Mouse (Mus musculus) MEL (cell line): ENCODE results near the gene Gm5475. TPM values are rescaled to one million over a fixed set of nuclear protein-coding genes. Genes with fewer than 3 reads are reported as not detected.
"Not testable (repeated sequence)": the region's sequence is repeated elsewhere in the genome, so short reads cannot be mapped to it uniquely, and the experiment has no call there.

Experiments
- DNase-seq: peaks from one replicate; pipeline ENCODE4 v3.0.0; 2011; ENCODE audit warnings: low read depth, low spot score
- H3K27ac ChIP-seq: 2 replicates; pipeline ENCODE4 v1.5.1; 2012; ENCODE audit warnings: low read depth, mild to moderate bottlenecking, control low read depth, low read length, moderate library complexity; ENCODE audit not compliant: control insufficient read depth
- H3K27me3 ChIP-seq, 2 experiments: fragments of 150-350 bp in 1 of 2; sonication (generic) in 1 of 2; 2 replicates each; pipeline ENCODE4 v1.6.1; 2012; ENCODE audit warnings: low read length in 2 of 2, mild to moderate bottlenecking in 2 of 2, improper control_type of control experiment in 1 of 2, moderate library complexity in 1 of 2; ENCODE audit not compliant: insufficient read depth in 2 of 2, control insufficient read depth in 1 of 2
- H3K36me3 ChIP-seq, 2 experiments: 2 replicates each; pipeline ENCODE4 v1.6.1; 2012 to 2014; ENCODE audit warnings: low read length in 2 of 2, improper control_type of control experiment in 1 of 2, inconsistent platforms in 1 of 2, mild to moderate bottlenecking in 1 of 2; ENCODE audit not compliant: insufficient read depth in 2 of 2, control insufficient read depth in 1 of 2
- H3K4me1 ChIP-seq, 2 experiments: fragments of 150-350 bp in 1 of 2; sonication (generic) in 1 of 2; 2 replicates each; pipeline ENCODE4 v1.6.1; 2012; ENCODE audit warnings: low read length in 2 of 2, improper control_type of control experiment in 1 of 2, mild to moderate bottlenecking in 1 of 2; ENCODE audit not compliant: insufficient read depth in 2 of 2, control insufficient read depth in 1 of 2
- H3K4me3 ChIP-seq, 2 experiments: fragments of 150-350 bp in 1 of 2; sonication (generic) in 1 of 2; 2 replicates each; pipeline ENCODE4 v1.5.1; 2012; ENCODE audit warnings: low read depth in 2 of 2, low read length in 2 of 2, mild to moderate bottlenecking in 2 of 2, moderate library complexity in 2 of 2, control low read depth in 1 of 2, improper control_type of control experiment in 1 of 2; ENCODE audit not compliant: control insufficient read depth in 1 of 2, insufficient read depth in 1 of 2
- H3K79me2 ChIP-seq: 2 replicates; pipeline ENCODE4 v1.6.1; 2012; ENCODE audit warnings: mild to moderate bottlenecking, low read length, moderate library complexity; ENCODE audit not compliant: control insufficient read depth, poor library complexity, insufficient read depth
- H3K9ac ChIP-seq: 2 replicates; pipeline ENCODE4 v1.6.1; 2012; ENCODE audit warnings: low read depth, mild to moderate bottlenecking, control low read depth, low read length, moderate library complexity; ENCODE audit not compliant: control insufficient read depth, poor library complexity, severe bottlenecking
- H3K9me3 ChIP-seq: fragments of 150-350 bp; sonication (generic); replicated peaks from 2 replicates; pipeline ENCODE4 v1.6.1; 2012; ENCODE audit warnings: mild to moderate bottlenecking, low read length, improper control_type of control experiment, moderate library complexity; ENCODE audit not compliant: insufficient read depth
- BHLHE40 ChIP-seq: IDR thresholded peaks from 2 replicates; pipeline ENCODE4 v1.6.1; 2012; ENCODE audit warnings: low read depth, mild to moderate bottlenecking, inconsistent platforms, low read length, improper control_type of control experiment, borderline replicate concordance
- CTCF ChIP-seq, 3 experiments: IDR thresholded peaks in 2 of 3; conservative IDR thresholded peaks in 1 of 3; 2 replicates each; pipeline ENCODE4 v1.5.1; 2011 to 2012; ENCODE audit warnings: low read length in 3 of 3, low read depth in 2 of 3, mild to moderate bottlenecking in 2 of 3, improper control_type of control experiment in 1 of 3, inconsistent platforms in 1 of 3, mixed read lengths in 1 of 3, moderate library complexity in 1 of 3; ENCODE audit not compliant: control insufficient read depth in 1 of 3, insufficient read depth in 1 of 3, poor library complexity in 1 of 3, severe bottlenecking in 1 of 3
- EP300 ChIP-seq, 2 experiments: IDR thresholded peaks; 2 replicates each; pipeline ENCODE4 v1.6.1; 2011; ENCODE audit warnings: improper control_type of control experiment in 2 of 2, low read length in 2 of 2, low read depth in 1 of 2, mild to moderate bottlenecking in 1 of 2
- GATA1 ChIP-seq: IDR thresholded peaks from 2 replicates; pipeline ENCODE4 v1.6.1; 2011; ENCODE audit warnings: low read depth, low read length, improper control_type of control experiment
- MAFK ChIP-seq: IDR thresholded peaks from 2 replicates; pipeline ENCODE4 v1.6.1; 2011; ENCODE audit warnings: low read depth, mild to moderate bottlenecking, low read length, improper control_type of control experiment, borderline replicate concordance
- MAX ChIP-seq: IDR thresholded peaks from 2 replicates; pipeline ENCODE4 v1.6.1; 2011; ENCODE audit warnings: low read length, improper control_type of control experiment
- MYB ChIP-seq: IDR thresholded peaks from 2 replicates; pipeline ENCODE4 v1.6.1; 2011; ENCODE audit warnings: mild to moderate bottlenecking, low read depth, low read length, improper control_type of control experiment
- MYC ChIP-seq: IDR thresholded peaks from 2 replicates; pipeline ENCODE4 v1.6.1; 2011; ENCODE audit warnings: low read depth, mild to moderate bottlenecking, low read length, improper control_type of control experiment, moderate library complexity
- NRF1 ChIP-seq: IDR thresholded peaks from 2 replicates; pipeline ENCODE4 v1.6.1; 2014; ENCODE audit warnings: low read depth, mild to moderate bottlenecking, inconsistent platforms, low read length, improper control_type of control experiment, moderate library complexity; ENCODE audit not compliant: poor library complexity, insufficient read depth, severe bottlenecking
- RCOR1 ChIP-seq: IDR thresholded peaks from 2 replicates; pipeline ENCODE4 v1.6.1; 2012; ENCODE audit warnings: low read depth, mild to moderate bottlenecking, inconsistent platforms, low read length, improper control_type of control experiment
- SMC3 ChIP-seq: IDR thresholded peaks from 2 replicates; pipeline ENCODE4 v1.6.1; 2011; ENCODE audit warnings: low read depth, low read length, improper control_type of control experiment
- TBP ChIP-seq: IDR thresholded peaks from 2 replicates; pipeline ENCODE4 v1.8.0; 2011; ENCODE audit warnings: low read depth, low read length, improper control_type of control experiment
- ZC3H11A ChIP-seq: IDR thresholded peaks from 2 replicates; pipeline ENCODE4 v1.6.1; 2012; ENCODE audit warnings: low read depth, mild to moderate bottlenecking, inconsistent platforms, low read length, improper control_type of control experiment
- ZKSCAN1 ChIP-seq: IDR thresholded peaks from 2 replicates; pipeline ENCODE4 v1.6.1; 2012; ENCODE audit warnings: low read depth, mild to moderate bottlenecking, inconsistent platforms, low read length, improper control_type of control experiment, moderate library complexity
- ZNF384 ChIP-seq: IDR thresholded peaks from 2 replicates; pipeline ENCODE4 v1.6.1; 2012; ENCODE audit warnings: low read depth, mild to moderate bottlenecking, inconsistent platforms, low read length, improper control_type of control experiment
- polyA plus RNA-seq, 2 experiments: library from polyadenylated mRNA; stranded (reverse) in 1 of 2; unstranded in 1 of 2; fragments of >175 nt in 1 of 2; fragments of >200 nt in 1 of 2; gene quantifications; 2 replicates each; pipeline versions ENCODE4 v1.2.1 to v1.2.4; 2012; ENCODE audit warnings: low replicate concordance in 2 of 2, low read depth in 1 of 2; ENCODE audit not compliant: insufficient read length in 2 of 2, insufficient read depth in 1 of 2, missing spikeins in 1 of 2
- total RNA-seq: library from RNA; depleted of rRNA; stranded (reverse); fragments of 300-350 nt; gene quantifications from 2 replicates; pipeline ENCODE4 v1.2.3, GENCODE M21; 2012

The Gm5475 gene
- total and polyA plus RNA-seq, 3 experiments: 0.14 to 0.15 TPM; not detected in 1

- H3K79me2 ChIP-seq, DNase-seq, H3K4me1 ChIP-seq, H3K9me3 ChIP-seq, H3K36me3 ChIP-seq, H3K4me3 ChIP-seq, H3K27me3 ChIP-seq, H3K9ac ChIP-seq, H3K27ac ChIP-seq: not testable (repeated sequence)
- TF ChIP-seq SMC3: 0 out of 2 replicates have a peak, but pooled peaks have one; percentile 4
- TF ChIP-seq CTCF (IDR thresholded peaks at IDR 0.05 in 2 of 3, conservative IDR thresholded peaks at IDR 0.05 in 1 of 3; ENCODE audit: control insufficient read depth in 1 of 3, insufficient read depth in 1 of 3, low read depth in 2 of 3, low read length in 3 of 3, poor library complexity in 1 of 3, severe bottlenecking in 1 of 3): peak in 2 of 3 experiments; percentile 15 to 25; a peak in 2 of 6 replicates
These were observed 44.0 kb upstream of the Gm5475 start for GRCm38 (mm10) chr15:100377847-100378505.

GRCm38 (mm10) chr15:100379658-100380057 is 42.3 kb upstream of the Gm5475 start:
- Histone ChIP-seq H3K9ac (no peak overlapping the region), H3K36me3 (peaks cover 0 to 3% of the 10 kb centered on the region in 2 experiments; a peak in 2 of 4 replicates), H3K4me1 (peaks cover 2 to 9% of the 10 kb centered on the region in 2 experiments; a peak in 3 of 4 replicates), H3K79me2 (no peaks in the 10 kb centered on the region), H3K9me3 (no peaks in the 10 kb centered on the region), H3K4me3 (no peak overlapping the region), H3K27ac (no peak overlapping the region), H3K27me3 (no peaks in the 10 kb centered on the region)
- TF ChIP-seq ZKSCAN1 (no peak), MAFK (no peak), MYB (no peak), ZC3H11A (no peak), EP300 (IDR thresholded peaks at IDR 0.05; ENCODE audit: low read depth in 1 of 2, low read length in 2 of 2) (no peak), MYC (no peak), ZNF384 (no peak), RCOR1 (no peak), BHLHE40 (no peak), NRF1 (no peak), GATA1 (no peak), MAX (no peak), TBP (no peak), CTCF (IDR thresholded peaks at IDR 0.05 in 2 of 3, conservative IDR thresholded peaks at IDR 0.05 in 1 of 3; ENCODE audit: control insufficient read depth in 1 of 3, insufficient read depth in 1 of 3, low read depth in 2 of 3, low read length in 3 of 3, poor library complexity in 1 of 3, severe bottlenecking in 1 of 3) (no peak)
- DNase-seq: no peak
